ENCODE assay signal across 19 mouse cellular contexts in the genomic region with DNA sequence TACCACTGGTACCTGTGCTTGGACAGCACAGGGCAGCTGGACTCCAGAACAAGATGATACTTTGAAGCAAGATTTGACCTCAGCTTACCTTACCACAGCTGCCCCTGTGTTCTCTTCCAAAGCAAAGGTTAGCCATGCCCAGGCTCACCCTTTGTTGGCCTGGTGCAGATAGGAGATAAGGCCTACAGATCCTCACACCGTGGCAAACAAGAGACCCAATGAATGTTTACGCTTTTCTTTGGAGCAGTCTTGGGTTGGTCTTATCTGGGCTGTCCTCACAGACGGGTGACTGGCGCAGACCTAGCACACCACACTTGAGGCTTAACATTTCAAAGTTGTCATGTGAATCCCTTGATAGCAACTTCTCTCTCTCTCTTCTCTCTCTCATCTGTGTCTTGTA. TPM values are rescaled to one million over a fixed set of nuclear protein-coding genes. Genes with fewer than 3 reads are reported as not detected.
DNase-seq lines count a peak whose midpoint lies in the region; ATAC-seq and TF ChIP-seq lines count a peak whose summit lies in the region.
"Had no signal": no experiment of that assay in that cellular context is flagged by ENCODE, and none has a peak within 500 bp of the region (broad histone marks: within the 10 kb centered on the region; RNA-seq: fewer than 3 reads in every experiment).

No protein-coding gene starts in this region.

- no peaks in the 10 kb centered on the region for H3K27me3 ChIP-seq in heart, adult 2 months (ENCODE audit: control insufficient read depth, insufficient read depth, low read length)
- no peaks in the 10 kb centered on the region for H3K27me3 ChIP-seq in liver, adult 2 months (ENCODE audit: control insufficient read depth, insufficient read depth, low read length)
- H3K27me3 ChIP-seq: CH12.LX; embryonic facial prominence, embryonic 13.5 days; limb, embryonic 12.5 days; neural tube, embryonic 12.5 days had no signal

- H3K27ac ChIP-seq in heart, adult 2 months, result peak overlapping the region; percentile 85
- H3K27ac ChIP-seq in bone marrow, adult 2 months (ENCODE audit: control insufficient read depth, insufficient read depth, low read depth, low read length, poor library complexity), result peak overlapping the region; percentile 33; the same call in 1 of the 2 replicates
- H3K27ac ChIP-seq in liver, adult 2 months (replicated peaks; ENCODE audit: insufficient read depth, low read depth, low read length), result no peak overlapping the region
- H3K27ac ChIP-seq: embryonic facial prominence, embryonic 13.5 days; kidney, postnatal 0 days; limb, embryonic 12.5 days; neural tube, embryonic 12.5 days had no signal

- DNase-seq in heart, adult 2 months, result peak in 1 of 2 experiments; percentile 30
- DNase-seq in heart, postnatal 25 days (ENCODE audit: low spot score), result no peak
- DNase-seq in liver, adult 2 months (ENCODE audit: extremely low read depth, low read depth, low spot score), result peak; percentile 87
- DNase-seq in urinary bladder, postnatal 14 days (ENCODE audit: low spot score), result no peak
- no peak for DNase-seq in adrenal gland, postnatal 4 days (ENCODE audit: low spot score in 2 of 2)
- DNase-seq in left cerebral cortex, postnatal 25 days (ENCODE audit: low spot score in 2 of 2), result no peak
- DNase-seq: cerebellum, adult 11 months; gastrocnemius, postnatal 25 days; kidney, adult 11 months; thymus, adult 18-20 months had no signal

- intact Hi-C loops in heart, adult 2 months (cut with DNase I), result no loop called here
- intact Hi-C loops in heart, postnatal 25 days (cut with DNase I), result no loop called here
- intact Hi-C loops in left cerebral cortex, postnatal 25 days (cut with DNase I), result no loop called here

- H3K79me2 ChIP-seq in heart, adult 2 months (replicated peaks; ENCODE audit: control insufficient read depth, insufficient read depth, low read length), result no peaks in the 10 kb centered on the region
- H3K79me2 ChIP-seq in liver, adult 2 months (ENCODE audit: control insufficient read depth, insufficient read depth, low read length), result no peaks in the 10 kb centered on the region

- TF ChIP-seq CTCF in heart, adult 2 months (IDR thresholded peaks at IDR 0.05), result no peak
- no peak for TF ChIP-seq CTCF in bone marrow, adult 2 months (IDR thresholded peaks at IDR 0.05; ENCODE audit: control insufficient read depth, insufficient read depth, low read length)
- TF ChIP-seq CTCF in liver, adult 2 months (IDR thresholded peaks at IDR 0.05; ENCODE audit: low read depth, low read length), result no peak

- no peak; the same call in 1 of the 2 replicates for TF ChIP-seq EP300 in heart, adult 2 months (IDR thresholded peaks at IDR 0.05; ENCODE audit: insufficient read depth, low read depth, low read length)

- no peaks in the 10 kb centered on the region for H3K36me3 ChIP-seq in heart, adult 2 months (ENCODE audit: control insufficient read depth, insufficient read depth, low read length)
- H3K36me3 ChIP-seq in liver, adult 2 months (ENCODE audit: control insufficient read depth, insufficient read depth, low read length), result no peaks in the 10 kb centered on the region
- H3K36me3 ChIP-seq: embryonic facial prominence, embryonic 13.5 days; limb, embryonic 12.5 days; midbrain, embryonic 10.5 days; neural tube, embryonic 12.5 days had no signal

- no peak overlapping the region for H3K4me3 ChIP-seq in heart, adult 2 months
- H3K4me3 ChIP-seq in bone marrow, adult 2 months (replicated peaks; ENCODE audit: control insufficient read depth, low read depth, low read length), result no peak overlapping the region
- no peak overlapping the region for H3K4me3 ChIP-seq in liver, adult 2 months (ENCODE audit: insufficient read depth, low read depth, low read length)
- H3K4me3 ChIP-seq: embryonic facial prominence, embryonic 13.5 days; limb, embryonic 12.5 days; midbrain, embryonic 10.5 days; neural tube, embryonic 12.5 days had no signal

- WGBS in heart, adult 2 months, result 47% methylated on average over 4 of the region's 4 CpGs
- 53% methylated on average over 4 of the region's 4 CpGs for WGBS in bone marrow, adult 2 months
- 44% methylated on average over 4 of the region's 4 CpGs for WGBS in liver, adult 2 months

- no peak overlapping the region for H3K9ac ChIP-seq in heart, adult 2 months (ENCODE audit: low read depth, low read length)
- H3K9ac ChIP-seq in liver, adult 2 months (ENCODE audit: low read depth, low read length), result no peak overlapping the region
- H3K9ac ChIP-seq: embryonic facial prominence, embryonic 13.5 days; limb, embryonic 12.5 days; neural tube, embryonic 12.5 days had no signal

- peaks cover 4% of the 10 kb centered on the region; the same call in 1 of the 2 replicates for H3K4me1 ChIP-seq in heart, adult 2 months (ENCODE audit: control insufficient read depth, insufficient read depth, low read length)
- no peaks in the 10 kb centered on the region; the same call in 1 of the 2 replicates for H3K4me1 ChIP-seq in bone marrow, adult 2 months (ENCODE audit: control insufficient read depth, insufficient read depth, low read length)
- peaks cover 5% of the 10 kb centered on the region for H3K4me1 ChIP-seq in liver, adult 2 months (ENCODE audit: control insufficient read depth, insufficient read depth, low read length)
- H3K4me1 ChIP-seq: neural tube, embryonic 12.5 days had no signal

- no peak for TF ChIP-seq POLR2A in heart, adult 2 months (IDR thresholded peaks at IDR 0.05; ENCODE audit: insufficient read depth, low read depth, low read length)
- no peak for TF ChIP-seq POLR2A in bone marrow, adult 2 months (IDR thresholded peaks at IDR 0.05; ENCODE audit: borderline replicate concordance, control insufficient read depth, low read depth, low read length)
- TF ChIP-seq POLR2A in liver, adult 2 months (IDR thresholded peaks at IDR 0.05; ENCODE audit: extremely low read depth, insufficient read depth, low read length), result no peak

- ATAC-seq in megakaryocyte, adult 5-6 weeks (ENCODE audit: poor library complexity, severe bottlenecking), result peak; percentile 24; the same call in 1 of the 2 replicates
- ATAC-seq: hindbrain, embryonic 16.5 days had no signal

RNA-seq across cellular contexts. Expression of gene Ackr3, which starts 36.5 kb away (rescaled TPM):
- total RNA-seq in heart, adult 2 months (2021), result 10 to 100 TPM; 56.5 to 58.0 TPM
- polyA plus RNA-seq in heart, adult 2 months (2012; rRNA removed), result 186 and 351 TPM in 2 replicates
- 10 to 100 TPM; 64.4 to 75.8 TPM for total RNA-seq in heart, postnatal 25 days (2021)
- 3.3 TPM in 1 of 2 replicates, not detected in the other for polyA plus RNA-seq in bone marrow, adult 2 months (2011; ENCODE audit: insufficient read depth, insufficient read length, low replicate concordance, missing spikeins)
- total RNA-seq in liver, adult 2 months (2014; rRNA removed), result 0.46 and 0.74 TPM in 2 replicates
- polyA plus RNA-seq in liver, adult 2 months (2012; rRNA removed), result 1.5 and 2.4 TPM in 2 replicates
- total RNA-seq in megakaryocyte, adult 5-6 weeks (2015), result not detected in 2 replicates
- total RNA-seq in megakaryocyte, adult 5-6 weeks (2017), result not detected in 2 replicates
- 10 to 100 TPM; 19.5 to 22.2 TPM for total RNA-seq in adrenal gland, postnatal 4 days (2021)
- 1 to 10 TPM; 7.2 to 8.6 TPM for total RNA-seq in left cerebral cortex, postnatal 25 days (2021)
